Mouse (Mus musculus) adipocyte (in vitro differentiated cells): ENCODE measurements around the gene Zdhhc8.
A peak's percentile ranks its signal among the peaks of the same experiment; 100 is the strongest.

Experiments
- DNase-seq: peaks from one replicate; pipeline ENCODE4 v3.0.0-alpha.2; 2016; ENCODE audit warnings: low spot score

Zdhhc8 gene

DNA sequence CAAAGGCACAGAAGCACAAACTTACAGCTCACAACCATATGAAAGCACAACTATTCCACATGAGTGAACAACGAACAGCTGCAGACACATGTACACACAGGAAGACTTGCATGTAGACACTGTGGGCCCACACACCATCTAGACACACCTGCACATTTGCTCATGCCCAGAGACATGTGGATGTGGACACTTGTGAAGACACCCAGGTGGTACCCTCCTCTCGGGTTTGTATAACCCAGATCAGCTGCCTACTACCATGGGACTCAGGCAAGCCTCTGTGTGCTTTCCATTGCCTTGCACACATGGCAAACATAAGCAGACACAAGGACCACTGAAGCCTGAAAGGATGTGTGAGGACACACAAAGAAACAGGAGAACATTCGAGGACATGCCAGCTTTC is 3.9 kb downstream of the Zdhhc8 start:
- no peak for DNase-seq

GRCm38 (mm10) chr16:18230617-18231016 is 4.3 kb downstream of the Zdhhc8 start:
- no peak for DNase-seq

- DNase-seq = no peak
These were observed 5.3 kb downstream of the Zdhhc8 start for GRCm38 (mm10) chr16:18229622-18230021.

GRCm38 (mm10) chr16:18228856-18229255 is 6.1 kb downstream of the Zdhhc8 start:
- no peak for DNase-seq

- no peak for DNase-seq
These were observed 7.0 kb downstream of the Zdhhc8 start for GRCm38 (mm10) chr16:18227897-18228422.

DNA sequence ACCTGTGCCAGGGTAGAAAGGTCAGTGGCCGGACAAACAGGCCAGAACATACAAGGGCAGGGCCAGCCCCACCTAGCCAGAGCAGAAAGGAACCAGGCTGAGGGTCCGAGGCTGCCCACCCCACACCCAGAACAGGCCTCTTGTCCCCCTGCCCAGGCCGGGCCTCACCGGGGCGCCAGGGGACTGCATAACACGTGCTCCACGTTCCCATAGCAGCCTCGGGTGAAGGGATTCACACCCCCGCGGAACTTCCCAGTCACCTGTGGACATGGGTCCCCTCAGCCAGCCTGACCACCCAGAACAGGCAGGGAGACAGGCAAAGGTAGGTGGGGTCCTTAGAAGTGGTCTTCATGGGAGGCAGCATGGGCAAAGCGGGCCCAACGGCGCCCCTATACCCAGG is 7.7 kb downstream of the Zdhhc8 start:
- DNase-seq = no peak

DNA sequence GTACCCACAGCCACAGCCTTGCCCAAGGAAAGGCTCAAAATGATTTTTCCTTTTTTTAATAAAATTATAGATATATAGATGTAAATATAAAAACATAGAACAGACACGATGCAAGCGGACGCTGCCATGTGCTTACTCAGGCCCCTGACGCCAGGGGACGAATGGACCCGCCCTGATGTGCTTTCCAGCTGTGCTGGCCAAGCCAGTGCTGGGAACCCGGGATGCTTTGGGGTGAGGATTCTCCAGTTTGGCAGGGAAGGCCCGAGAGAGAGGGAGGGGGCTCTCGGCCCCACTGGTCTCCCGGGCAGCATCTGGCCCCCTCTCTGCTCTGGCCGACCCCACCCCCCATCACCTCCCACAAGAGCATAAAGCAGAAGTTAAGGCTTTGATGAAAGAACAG is 12.7 kb downstream of the Zdhhc8 start:
- DNase-seq = no peak

- no peak for DNase-seq
These were observed 13.4 kb downstream of the Zdhhc8 start for GRCm38 (mm10) chr16:18221543-18221898.

GRCm38 (mm10) chr16:18220856-18221542 is 13.9 kb downstream of the Zdhhc8 start:
- DNase-seq = no peak

DNA sequence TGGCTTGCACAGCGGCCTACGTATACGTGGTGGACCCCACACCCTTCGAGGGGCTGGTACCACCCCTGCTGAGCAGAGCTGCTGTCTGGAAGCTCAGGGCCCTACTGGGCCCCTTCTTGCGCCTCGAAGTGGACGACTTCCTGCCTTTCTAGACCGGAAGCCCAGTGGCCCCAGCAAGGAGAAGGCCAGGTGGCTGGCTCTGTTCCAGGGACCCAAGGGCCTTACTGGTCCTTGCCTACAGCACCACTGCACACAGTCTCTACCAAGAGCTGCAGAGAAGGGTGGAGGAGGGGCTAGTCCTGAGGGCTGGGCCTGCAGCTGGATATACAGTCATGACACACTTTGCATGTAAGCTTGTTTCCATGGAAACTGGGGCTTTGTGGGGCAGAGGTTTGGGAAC is 14.9 kb downstream of the Zdhhc8 start:
- peak; percentile 47 for DNase-seq

- no peak for DNase-seq
These were observed 16.3 kb downstream of the Zdhhc8 start for GRCm38 (mm10) chr16:18218580-18218996.

- DNase-seq = no peak
These were observed 17.4 kb downstream of the Zdhhc8 start, which contains the start of gene Ccdc188 for GRCm38 (mm10) chr16:18217579-18217978. Gene Ccdc188 (plus strand): TSS chr16:18217879.

DNA sequence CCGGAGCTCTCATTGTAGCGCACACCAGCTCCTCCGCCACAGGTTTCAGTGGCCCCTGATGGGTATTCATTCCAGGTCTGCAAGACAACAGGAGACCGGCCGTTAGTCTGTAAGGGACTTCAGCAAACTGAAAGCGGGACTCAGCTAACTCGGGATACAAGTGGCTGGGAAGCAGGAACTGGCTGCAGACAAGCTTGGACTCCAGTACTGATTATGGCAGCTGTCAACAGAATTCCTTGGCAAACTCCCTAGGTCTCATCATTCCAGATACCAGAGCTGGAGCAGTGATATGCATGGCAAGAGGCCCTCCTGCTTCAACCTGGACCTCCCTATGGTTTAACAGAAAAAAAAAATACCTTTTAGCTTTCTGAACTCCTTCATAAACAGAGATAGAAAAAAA is 20.1 kb downstream of the Zdhhc8 start:
- no peak for DNase-seq

- no peak for DNase-seq
These were observed 21.2 kb downstream of the Zdhhc8 start for GRCm38 (mm10) chr16:18213689-18214088.

DNA sequence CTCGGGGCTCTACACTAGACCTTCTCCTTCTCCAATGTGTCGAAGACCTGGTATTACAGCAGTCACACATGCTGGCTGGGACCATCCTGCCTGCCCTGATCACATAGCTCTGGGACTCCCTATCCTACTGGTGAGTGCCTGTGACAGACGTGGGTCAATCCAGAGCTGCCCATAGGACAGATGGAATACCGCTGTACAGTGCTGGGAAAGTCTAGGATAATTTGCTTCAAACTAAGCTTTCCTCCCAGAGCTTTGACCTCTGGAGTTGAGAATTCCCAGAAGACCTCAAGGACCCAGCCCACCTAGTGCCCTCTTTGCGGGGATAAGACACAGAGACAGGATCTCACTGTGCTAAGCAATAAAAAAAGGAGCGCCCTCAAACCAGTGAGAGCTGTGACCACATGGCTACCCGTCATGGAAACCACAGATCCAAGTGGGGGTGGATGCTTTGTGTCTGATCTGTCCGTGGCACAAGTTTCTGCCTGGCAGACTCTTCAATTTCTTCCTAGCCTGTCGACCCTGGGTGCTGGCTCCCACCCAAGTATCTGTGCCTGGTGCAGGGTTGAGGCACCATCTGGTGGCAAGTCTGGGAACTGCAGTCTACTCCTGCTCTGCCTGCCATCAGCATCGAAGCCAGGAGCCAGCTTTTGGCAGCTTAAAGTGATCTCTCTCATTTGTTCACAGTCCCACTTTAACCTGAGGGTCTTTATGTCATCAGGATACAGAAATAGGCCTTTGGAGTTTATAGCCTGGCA is 23.3 kb downstream of the Zdhhc8 start:
- DNase-seq = peak; percentile 87

DNA sequence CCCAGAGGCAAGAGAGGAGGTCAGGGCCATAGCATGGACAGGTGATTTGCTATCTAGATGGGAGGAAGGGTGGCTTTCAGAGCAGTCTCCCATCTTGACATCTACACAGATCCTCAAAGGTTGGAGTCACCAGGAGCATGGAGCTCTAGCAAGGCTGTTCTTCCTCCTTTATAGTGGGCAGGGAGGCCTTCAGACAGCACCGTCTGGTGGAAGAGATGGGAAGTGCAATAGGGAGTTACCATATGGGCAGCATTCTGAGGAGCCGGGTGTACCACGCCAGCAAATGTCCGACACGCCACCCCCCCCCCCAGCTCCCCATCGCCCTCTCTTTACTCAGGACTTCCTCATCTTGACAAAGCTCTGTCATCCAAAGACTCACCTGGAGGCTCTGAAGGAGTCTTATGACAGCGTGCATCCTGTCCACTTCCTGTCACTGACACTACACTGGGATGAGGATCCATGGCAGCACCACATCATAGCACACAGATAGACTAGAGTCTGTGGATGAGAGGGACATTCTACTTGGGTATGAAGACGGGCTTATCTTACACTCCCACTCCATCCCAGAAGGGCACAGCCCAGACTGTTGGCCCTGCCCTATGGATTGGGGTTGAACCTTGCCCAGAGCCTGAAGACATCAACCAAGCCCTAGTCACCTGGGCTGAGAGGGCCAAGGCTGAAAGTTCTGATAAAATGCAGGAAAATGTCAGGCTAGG is 24.1 kb downstream of the Zdhhc8 start:
- DNase-seq = peak; percentile 83

GRCm38 (mm10) chr16:18203430-18204091 is 31.4 kb downstream of the Zdhhc8 start:
- no peak for DNase-seq

DNA sequence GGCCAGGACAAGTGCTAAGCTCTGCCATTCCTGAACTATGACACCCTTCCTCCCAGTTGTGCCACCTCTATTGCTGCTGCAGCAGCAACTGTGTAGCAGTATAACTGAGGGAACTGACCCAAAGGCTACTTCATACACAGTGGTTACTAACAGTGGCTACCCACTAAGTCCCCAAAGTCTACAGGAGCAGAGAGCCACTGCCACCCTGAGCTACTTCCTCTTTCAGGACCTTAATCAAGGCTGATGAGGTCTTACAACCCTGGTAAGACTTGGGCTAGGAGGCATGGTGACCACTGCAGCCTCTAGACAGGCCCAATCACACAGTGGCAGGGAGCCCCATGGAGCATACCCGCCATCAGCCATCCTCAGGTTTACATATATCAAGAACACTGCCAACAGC is 32.9 kb downstream of the Zdhhc8 start:
- peak; percentile 72 for DNase-seq

DNA sequence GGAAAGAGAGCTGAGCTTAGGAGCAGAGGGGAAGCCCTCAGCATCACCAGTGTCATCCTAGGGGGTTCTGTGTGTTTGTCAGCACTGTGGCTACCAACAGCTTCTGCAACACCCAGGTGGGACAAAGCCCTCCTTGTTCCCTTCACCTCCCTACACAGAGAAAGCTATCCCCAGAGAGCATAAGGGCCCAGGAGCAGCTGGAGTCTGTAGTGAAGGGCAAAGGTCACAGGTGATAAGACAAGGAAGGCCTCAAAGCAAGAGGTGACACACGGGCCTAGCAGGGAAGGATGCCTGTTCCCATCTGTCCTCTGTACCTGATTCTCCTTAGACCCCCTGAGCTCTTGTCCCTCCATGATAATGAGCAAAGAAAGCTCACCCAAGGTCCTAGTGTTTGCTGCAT is 33.3 kb downstream of the Zdhhc8 start:
- no peak for DNase-seq

GRCm38 (mm10) chr16:18200062-18200461 is 34.9 kb downstream of the Zdhhc8 start:
- no peak for DNase-seq

- DNase-seq = no peak
These were observed 36.4 kb downstream of the Zdhhc8 start for GRCm38 (mm10) chr16:18198365-18199098.
